Mouse (Mus musculus) urinary bladder, adult 18-20 months (tissue): ENCODE measurements around the gene Vmn1r123.
"Not testable (repeated sequence)": the region's sequence is repeated elsewhere in the genome, so short reads cannot be mapped to it uniquely, and the experiment has no call there.

ENCODE experiments used
- DNase-seq, 2 experiments: peaks; one replicate each; pipeline ENCODE4 v3.0.0; 2022; ENCODE audit warnings: low spot score in 2 of 2, mixed read lengths in 2 of 2

Vmn1r123 gene

GRCm38 (mm10) chr7:21161885-21162284 is at the start of gene Vmn1r123:
TSS of gene Vmn1r123 (plus strand) at chr7:21162185.
- DNase-seq: not testable (repeated sequence)

GRCm38 (mm10) chr7:21134028-21134427 is 28.0 kb upstream of the Vmn1r123 start, which contains the start of gene Vmn1r122:
TSS of gene Vmn1r122 (minus strand) at chr7:21134128.
- not testable (repeated sequence) for DNase-seq

- not testable (repeated sequence) for DNase-seq
Measured at GRCm38 (mm10) chr7:21190323-21190722, 28.3 kb downstream of the Vmn1r123 start, which contains the start of gene Gm5157. TSS of gene Gm5157 (minus strand) at chr7:21190423.
